In the genomic region with DNA sequence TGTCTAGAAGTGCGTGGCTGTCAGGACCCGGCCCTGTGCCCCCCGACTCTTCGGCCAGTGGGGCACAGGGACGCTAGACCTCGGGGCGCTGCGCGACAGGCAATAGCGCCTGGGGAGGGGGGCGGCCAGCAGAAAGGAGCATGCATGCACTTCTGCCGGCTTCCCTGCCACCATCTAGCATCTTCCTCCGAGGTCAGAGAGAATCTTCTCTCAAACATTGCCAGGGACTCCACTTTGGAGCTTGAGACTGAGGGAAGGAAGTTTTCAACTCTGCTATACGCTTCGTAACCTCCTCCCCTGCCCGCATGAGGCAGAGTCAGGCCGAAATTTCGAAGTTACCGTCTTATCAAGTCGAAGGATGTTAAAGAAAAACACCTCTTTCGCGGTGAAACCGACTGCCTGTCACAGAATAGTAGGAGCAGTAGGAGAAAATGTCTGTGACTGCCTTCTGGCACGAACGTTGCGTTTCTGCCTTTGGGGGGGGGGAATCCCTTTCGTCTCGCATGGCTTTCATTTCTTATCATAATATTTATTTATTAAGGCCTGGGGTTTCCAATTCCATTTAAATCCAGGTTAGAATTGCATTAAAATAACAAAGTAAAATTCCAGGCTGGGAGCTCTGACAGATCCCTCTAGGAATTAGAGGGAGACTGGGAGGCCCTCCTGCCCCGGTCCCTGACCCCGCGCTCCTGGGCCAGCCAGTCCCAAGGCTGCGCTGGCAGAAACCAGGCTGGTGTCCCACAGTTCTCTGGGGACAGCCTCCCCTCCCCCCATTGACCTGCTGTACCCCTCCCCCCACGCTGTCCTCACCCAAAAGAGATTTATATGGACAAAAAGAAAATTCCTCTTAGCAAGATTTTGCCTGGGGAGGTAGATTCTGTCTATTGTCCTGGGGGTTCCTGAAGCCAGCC, we compare ENCODE assay signal across 8 mouse cellular contexts. TPM values are rescaled to one million over a fixed set of nuclear protein-coding genes. Genes with fewer than 3 reads are reported as not detected.
DNase-seq lines count a peak whose midpoint lies in the region; ATAC-seq and TF ChIP-seq lines count a peak whose summit lies in the region.

No protein-coding gene starts in this region.

- no peak for DNase-seq in kidney, adult 9 months
- DNase-seq in brain, embryonic 14.5 days (ENCODE audit: low read depth): peak; percentile 55
- DNase-seq in hindbrain, embryonic 14.5 days (ENCODE audit: low spot score): no peak
- no peak for DNase-seq in midbrain, postnatal 0 days (ENCODE audit: low spot score)
- no peak for DNase-seq in right cerebral cortex, postnatal 4 days
- DNase-seq in left cerebral cortex, postnatal 14 days (ENCODE audit: low spot score in 2 of 2): no peak
- no peak for DNase-seq in gastrocnemius, adult 18-20 months (ENCODE audit: low spot score)

- no peaks in the 10 kb centered on the region for H3K36me3 ChIP-seq in kidney, embryonic 15.5 days
- no peaks in the 10 kb centered on the region for H3K36me3 ChIP-seq in hindbrain, embryonic 14.5 days (replicated peaks; ENCODE audit: control insufficient read depth, insufficient read depth)
- no peaks in the 10 kb centered on the region for H3K36me3 ChIP-seq in midbrain, postnatal 0 days (ENCODE audit: insufficient read depth, low read length)

- no peak for TF ChIP-seq CTCF in brain, embryonic 14.5 days (IDR thresholded peaks at IDR 0.05; ENCODE audit: borderline replicate concordance, extremely low read depth, insufficient read depth, insufficient read length)
- no peak for TF ChIP-seq CTCF in midbrain, postnatal 0 days (IDR thresholded peaks at IDR 0.05)

- TF ChIP-seq POLR2A in brain, embryonic 14.5 days (IDR thresholded peaks at IDR 0.05; ENCODE audit: borderline replicate concordance, extremely low read depth, insufficient read depth, insufficient read length, poor library complexity, severe bottlenecking): no peak

- H3K4me3 ChIP-seq in kidney, embryonic 15.5 days (replicated peaks): peak overlapping the region; percentile 73
- H3K4me3 ChIP-seq in hindbrain, embryonic 14.5 days (replicated peaks; ENCODE audit: low read length): peak overlapping the region; percentile 79
- peak overlapping the region; percentile 76 for H3K4me3 ChIP-seq in midbrain, postnatal 0 days (ENCODE audit: low read depth, low read length)

- H3K9me3 ChIP-seq in kidney, embryonic 15.5 days (replicated peaks): no peaks in the 10 kb centered on the region
- H3K9me3 ChIP-seq in hindbrain, embryonic 14.5 days (ENCODE audit: control insufficient read depth, low read length): no peaks in the 10 kb centered on the region
- H3K9me3 ChIP-seq in midbrain, postnatal 0 days (ENCODE audit: low read length): no peaks in the 10 kb centered on the region

- peak overlapping the region; percentile 95 for H3K4me2 ChIP-seq in kidney, embryonic 15.5 days
- peak overlapping the region; percentile 90 for H3K4me2 ChIP-seq in hindbrain, embryonic 14.5 days (replicated peaks)
- peak overlapping the region; percentile 93 for H3K4me2 ChIP-seq in midbrain, postnatal 0 days (ENCODE audit: low read depth, low read length, poor library complexity, severe bottlenecking)

- H3K27me3 ChIP-seq in kidney, embryonic 15.5 days: peaks cover 17% of the 10 kb centered on the region
- H3K27me3 ChIP-seq in hindbrain, embryonic 14.5 days (ENCODE audit: control insufficient read depth, insufficient read depth, low read length): no peaks in the 10 kb centered on the region
- H3K27me3 ChIP-seq in midbrain, postnatal 0 days (ENCODE audit: insufficient read depth, low read length): no peaks in the 10 kb centered on the region

- intact Hi-C loops in left cerebral cortex, postnatal 14 days (cut with DNase I): no loop called here

- peak overlapping the region; percentile 84 for H3K9ac ChIP-seq in kidney, embryonic 15.5 days
- peak overlapping the region; percentile 75 for H3K9ac ChIP-seq in hindbrain, embryonic 14.5 days
- H3K9ac ChIP-seq in midbrain, postnatal 0 days (replicated peaks; ENCODE audit: low read length, poor library complexity, severe bottlenecking): peak overlapping the region; percentile 79

- ATAC-seq in kidney, embryonic 15.5 days (replicated peaks; ENCODE audit: low FRiP score): peak; percentile 12; the same call in 1 of the 2 replicates
- ATAC-seq in hindbrain, embryonic 14.5 days (ENCODE audit: low FRiP score): no peak
- 0 out of 2 replicates have a peak, but pooled peaks have one; percentile 22 for ATAC-seq in midbrain, postnatal 0 days (ENCODE audit: low FRiP score)

- H3K4me1 ChIP-seq in kidney, embryonic 15.5 days: peaks cover 82% of the 10 kb centered on the region
- H3K4me1 ChIP-seq in hindbrain, embryonic 14.5 days (replicated peaks; ENCODE audit: control insufficient read depth, insufficient read depth, low read length): peaks cover 43% of the 10 kb centered on the region
- H3K4me1 ChIP-seq in midbrain, postnatal 0 days (ENCODE audit: insufficient read depth, low read length): 0 out of 2 replicates have a peak, but pooled peaks cover 11% of the 10 kb centered on the region

- WGBS in kidney, embryonic 15.5 days: 2% methylated on average over 33 of the region's 33 CpGs
- WGBS in hindbrain, embryonic 14.5 days: under 1% methylated on average over 33 of the region's 33 CpGs
- 2% methylated on average over 32 of the region's 33 CpGs for WGBS in midbrain, postnatal 0 days

- peak overlapping the region; percentile 91 for H3K27ac ChIP-seq in kidney, embryonic 15.5 days
- peak overlapping the region; percentile 87 for H3K27ac ChIP-seq in hindbrain, embryonic 14.5 days
- peak overlapping the region; percentile 85 for H3K27ac ChIP-seq in midbrain, postnatal 0 days (ENCODE audit: low read depth, low read length)

RNA-seq across cellular contexts. Expression of a gene that starts 1.0 kb away (rescaled TPM):
- polyA plus RNA-seq in kidney, embryonic 15.5 days (2015; fragmentation: Nextera tagmentation; extraction: Ambion mirVana): 17.7 and 19.2 TPM in 2 replicates
- polyA plus RNA-seq in brain, embryonic 14.5 days (2012; rRNA removed): 18.5 and 26.5 TPM in 2 replicates
- 4.7 and 6.6 TPM in 2 replicates for polyA plus RNA-seq in hindbrain, embryonic 14.5 days (2014; fragmentation: Nextera tagmentation; extraction: Ambion mirVana)
- total RNA-seq in midbrain, postnatal 0 days (2014; rRNA removed): 19.9 and 24.7 TPM in 2 replicates
- 3.1 and 3.9 TPM in 2 replicates for polyA plus RNA-seq in midbrain, postnatal 0 days (2015; fragmentation: Nextera tagmentation; extraction: Ambion mirVana)
- 1 to 10 TPM; 1.1 to 2.1 TPM for total RNA-seq in left cerebral cortex, postnatal 14 days (2021)
- under 1 TPM; 0.16 to 0.26 TPM for total RNA-seq in gastrocnemius, adult 18-20 months (2021)

RNA-seq across cellular contexts. Expression of a gene that starts 34.0 kb away (rescaled TPM):
- polyA plus RNA-seq in kidney, embryonic 15.5 days (2015; fragmentation: Nextera tagmentation; extraction: Ambion mirVana): 36.3 and 40.1 TPM in 2 replicates
- polyA plus RNA-seq in brain, embryonic 14.5 days (2012; rRNA removed): 85.2 and 111 TPM in 2 replicates
- polyA plus RNA-seq in hindbrain, embryonic 14.5 days (2014; fragmentation: Nextera tagmentation; extraction: Ambion mirVana): 40.9 and 41.3 TPM in 2 replicates
- total RNA-seq in midbrain, postnatal 0 days (2014; rRNA removed): 65.4 and 81.7 TPM in 2 replicates
- 38.7 and 40.0 TPM in 2 replicates for polyA plus RNA-seq in midbrain, postnatal 0 days (2015; fragmentation: Nextera tagmentation; extraction: Ambion mirVana)
- total RNA-seq in left cerebral cortex, postnatal 14 days (2021): 100 to 1,000 TPM in 1 of 2 experiments, 10 to 100 TPM in 1; 97.0 to 105 TPM
- total RNA-seq in gastrocnemius, adult 18-20 months (2021): 10 to 100 TPM; 15.8 to 16.7 TPM
